Mouse (Mus musculus): Measurements from ENCODE around the gene Jpt1. TPM values are rescaled to one million over a fixed set of nuclear protein-coding genes. Genes with fewer than 3 reads are reported as not detected.
"Not testable (repeated sequence)": the region's sequence is repeated elsewhere in the genome, so short reads cannot be mapped to it uniquely, and the experiment has no call there.

Jpt1 gene
- polyA plus RNA-seq, 1 experiment from 2014 or later: 493 TPM

GRCm38 (mm10) chr11:115483726-115484125 lies 30.5 kb downstream of the Jpt1 start:
- no peak overlapping the region for H3K4me2 ChIP-seq (replicated peaks)
- no peaks in the 10 kb centered on the region for H3K9me3 ChIP-seq
- no peaks in the 10 kb centered on the region for H3K27me3 ChIP-seq (replicated peaks)
- no peaks in the 10 kb centered on the region for H3K36me3 ChIP-seq
- H3K27ac ChIP-seq: no peak overlapping the region
- H3K4me1 ChIP-seq (replicated peaks): no peaks in the 10 kb centered on the region
- WGBS: 18% methylated on average over 6 of the region's 6 CpGs
- H3K9ac ChIP-seq: no peak overlapping the region
- ATAC-seq: no peak
- no peak overlapping the region for H3K4me3 ChIP-seq (replicated peaks)

GRCm38 (mm10) chr11:115483278-115483677 lies 30.9 kb downstream of the Jpt1 start:
- Histone ChIP-seq H3K4me2 (replicated peaks) (no peak overlapping the region), H3K27ac (no peak overlapping the region), H3K4me3 (replicated peaks) (no peak overlapping the region), H3K36me3 (no peaks in the 10 kb centered on the region), H3K9ac (no peak overlapping the region), H3K9me3 (no peaks in the 10 kb centered on the region), H3K4me1 (replicated peaks) (no peaks in the 10 kb centered on the region), H3K27me3 (replicated peaks) (no peaks in the 10 kb centered on the region)
- 74% methylated on average over 11 of the region's 11 CpGs for WGBS
- ATAC-seq: no peak

GRCm38 (mm10) chr11:115481553-115482259 lies 32.5 kb downstream of the Jpt1 start:
- ATAC-seq: no peak

GRCm38 (mm10) chr11:115478296-115478938 lies 35.8 kb downstream of the Jpt1 start:
- Histone ChIP-seq H3K9ac (no peak overlapping the region), H3K36me3 (no peaks in the 10 kb centered on the region), H3K4me1 (replicated peaks) (peaks cover 21% of the 10 kb centered on the region), H3K27ac (no peak overlapping the region), H3K4me2 (replicated peaks) (no peak overlapping the region), H3K4me3 (replicated peaks) (no peak overlapping the region), H3K9me3 (no peaks in the 10 kb centered on the region), H3K27me3 (replicated peaks) (no peaks in the 10 kb centered on the region)
- ATAC-seq: no peak
- WGBS: 87% methylated on average over 9 of the region's 9 CpGs

More at GRCm38 (mm10) chr11:115481553-115482259, 32.5 kb downstream of the Jpt1 start:
- Histone ChIP-seq H3K27ac (no peak overlapping the region), H3K9ac (no peak overlapping the region), H3K36me3 (no peaks in the 10 kb centered on the region), H3K9me3 (no peaks in the 10 kb centered on the region), H3K4me1 (replicated peaks) (peaks cover 4% of the 10 kb centered on the region; the same call in 1 of the 2 replicates), H3K4me3 (replicated peaks) (no peak overlapping the region), H3K4me2 (replicated peaks) (no peak overlapping the region), H3K27me3 (replicated peaks) (no peaks in the 10 kb centered on the region)
- 72% methylated on average over 6 of the region's 6 CpGs for WGBS

GRCm38 (mm10) chr11:115477388-115477787 lies 36.8 kb downstream of the Jpt1 start:
- H3K4me2 ChIP-seq (replicated peaks); ATAC-seq; H3K9ac ChIP-seq; H3K9me3 ChIP-seq; H3K27ac ChIP-seq; H3K4me3 ChIP-seq (replicated peaks); H3K36me3 ChIP-seq; H3K27me3 ChIP-seq (replicated peaks): not testable (repeated sequence)
- peaks cover 23% of the 10 kb centered on the region for H3K4me1 ChIP-seq (replicated peaks)
- WGBS: 75% methylated on average over 7 of the region's 7 CpGs

- H3K4me3 ChIP-seq (replicated peaks); H3K36me3 ChIP-seq; H3K9me3 ChIP-seq; H3K27me3 ChIP-seq (replicated peaks); ATAC-seq; H3K27ac ChIP-seq; H3K9ac ChIP-seq: not testable (repeated sequence)
- Histone ChIP-seq H3K4me1 (replicated peaks) (peaks cover 23% of the 10 kb centered on the region), H3K4me2 (replicated peaks) (peak overlapping the region; percentile 88)
- WGBS: 84% methylated on average over 4 of the region's 4 CpGs
Measured at GRCm38 (mm10) chr11:115476630-115477029, 37.6 kb downstream of the Jpt1 start.

- H3K36me3 ChIP-seq: no peaks in the 10 kb centered on the region
- peak; percentile 57 for ATAC-seq
- peaks cover 23% of the 10 kb centered on the region for H3K4me1 ChIP-seq (replicated peaks)
- no peaks in the 10 kb centered on the region for H3K27me3 ChIP-seq (replicated peaks)
- H3K9me3 ChIP-seq: no peaks in the 10 kb centered on the region
- H3K4me2 ChIP-seq (replicated peaks): peak overlapping the region; percentile 88
- H3K27ac ChIP-seq: no peak overlapping the region; the same call in 1 of the 2 replicates
- H3K4me3 ChIP-seq (replicated peaks): peak overlapping the region; percentile 84
- peak overlapping the region; percentile 77 for H3K9ac ChIP-seq
- WGBS: 4% methylated on average over 28 of the region's 28 CpGs
Measured at GRCm38 (mm10) chr11:115475758-115476237, 38.4 kb downstream of the Jpt1 start.

GRCm38 (mm10) chr11:115475025-115475757 lies 39.0 kb downstream of the Jpt1 start, which contains the start of gene Armc7:
TSS of gene Armc7 (plus strand) at chr11:115475667.
- peak; percentile 97 for ATAC-seq
- peak within 1 kb of the TSS; percentile 77 for H3K9ac ChIP-seq

GRCm38 (mm10) chr11:115473626-115474275 lies 40.4 kb downstream of the Jpt1 start:
- H3K27me3 ChIP-seq (replicated peaks): no peaks in the 10 kb centered on the region
- peaks cover 23% of the 10 kb centered on the region for H3K4me1 ChIP-seq (replicated peaks)
- no peak overlapping the region for H3K9ac ChIP-seq
- H3K9me3 ChIP-seq: no peaks in the 10 kb centered on the region
- 16% methylated on average over 15 of the region's 15 CpGs for WGBS
- peak overlapping the region; percentile 9 for H3K27ac ChIP-seq
- peak overlapping the region; percentile 31 for H3K4me2 ChIP-seq (replicated peaks)
- peak; percentile 35 for ATAC-seq
- no peaks in the 10 kb centered on the region for H3K36me3 ChIP-seq
- no peak overlapping the region for H3K4me3 ChIP-seq (replicated peaks)

More at GRCm38 (mm10) chr11:115475025-115475757, 39.0 kb downstream of the Jpt1 start, which contains the start of gene Armc7:
- Histone ChIP-seq H3K27me3 (replicated peaks) (no peaks in the 10 kb centered on the region), H3K4me1 (replicated peaks) (peaks cover 23% of the 10 kb centered on the region), H3K4me2 (replicated peaks) (peak within 1 kb of the TSS; percentile 88), H3K9me3 (no peaks in the 10 kb centered on the region), H3K4me3 (replicated peaks) (peak within 1 kb of the TSS; percentile 84), H3K27ac (peak within 1 kb of the TSS; percentile 51), H3K36me3 (no peaks in the 10 kb centered on the region)
- WGBS: under 1% methylated on average over 26 of the region's 26 CpGs

GRCm38 (mm10) chr11:115472183-115472582 lies 42.0 kb downstream of the Jpt1 start:
- ATAC-seq: no peak
- Histone ChIP-seq H3K4me2 (replicated peaks) (no peak overlapping the region), H3K9me3 (no peaks in the 10 kb centered on the region), H3K36me3 (no peaks in the 10 kb centered on the region), H3K4me3 (replicated peaks) (no peak overlapping the region), H3K9ac (no peak overlapping the region), H3K4me1 (replicated peaks) (peaks cover 25% of the 10 kb centered on the region), H3K27ac (no peak overlapping the region), H3K27me3 (replicated peaks) (no peaks in the 10 kb centered on the region)
- 88% methylated on average over 7 of the region's 7 CpGs for WGBS

GRCm38 (mm10) chr11:115467217-115467618 lies 47.0 kb downstream of the Jpt1 start:
- Histone ChIP-seq H3K4me3 (replicated peaks) (no peak overlapping the region), H3K27ac (no peak overlapping the region), H3K4me2 (replicated peaks) (no peak overlapping the region), H3K27me3 (replicated peaks) (no peaks in the 10 kb centered on the region), H3K9ac (no peak overlapping the region), H3K4me1 (replicated peaks) (peaks cover 17% of the 10 kb centered on the region; the same call in 1 of the 2 replicates), H3K9me3 (no peaks in the 10 kb centered on the region), H3K36me3 (no peaks in the 10 kb centered on the region)
- WGBS: 32% methylated on average over 4 of the region's 4 CpGs
- no peak for ATAC-seq

- Histone ChIP-seq H3K27ac (no peak overlapping the region), H3K4me1 (replicated peaks) (peaks cover 18% of the 10 kb centered on the region; the same call in 1 of the 2 replicates), H3K4me2 (replicated peaks) (no peak overlapping the region), H3K27me3 (replicated peaks) (no peaks in the 10 kb centered on the region), H3K36me3 (no peaks in the 10 kb centered on the region), H3K9me3 (no peaks in the 10 kb centered on the region), H3K4me3 (replicated peaks) (no peak overlapping the region), H3K9ac (no peak overlapping the region)
- ATAC-seq: no peak
- 83% methylated on average over 8 of the region's 8 CpGs for WGBS
Measured at GRCm38 (mm10) chr11:115464851-115465250, 49.3 kb downstream of the Jpt1 start.

Data from intestine, embryonic 15.5 days (tissue).